Mouse (Mus musculus): ENCODE data around the gene Plxna1. TPM values are rescaled to one million over a fixed set of nuclear protein-coding genes. Genes with fewer than 3 reads are reported as not detected.

Plxna1 gene
- 31.5 and 33.4 TPM in 2 replicates for polyA plus RNA-seq (2016; fragmentation: Nextera tagmentation; extraction: Ambion mirVana)

DNA sequence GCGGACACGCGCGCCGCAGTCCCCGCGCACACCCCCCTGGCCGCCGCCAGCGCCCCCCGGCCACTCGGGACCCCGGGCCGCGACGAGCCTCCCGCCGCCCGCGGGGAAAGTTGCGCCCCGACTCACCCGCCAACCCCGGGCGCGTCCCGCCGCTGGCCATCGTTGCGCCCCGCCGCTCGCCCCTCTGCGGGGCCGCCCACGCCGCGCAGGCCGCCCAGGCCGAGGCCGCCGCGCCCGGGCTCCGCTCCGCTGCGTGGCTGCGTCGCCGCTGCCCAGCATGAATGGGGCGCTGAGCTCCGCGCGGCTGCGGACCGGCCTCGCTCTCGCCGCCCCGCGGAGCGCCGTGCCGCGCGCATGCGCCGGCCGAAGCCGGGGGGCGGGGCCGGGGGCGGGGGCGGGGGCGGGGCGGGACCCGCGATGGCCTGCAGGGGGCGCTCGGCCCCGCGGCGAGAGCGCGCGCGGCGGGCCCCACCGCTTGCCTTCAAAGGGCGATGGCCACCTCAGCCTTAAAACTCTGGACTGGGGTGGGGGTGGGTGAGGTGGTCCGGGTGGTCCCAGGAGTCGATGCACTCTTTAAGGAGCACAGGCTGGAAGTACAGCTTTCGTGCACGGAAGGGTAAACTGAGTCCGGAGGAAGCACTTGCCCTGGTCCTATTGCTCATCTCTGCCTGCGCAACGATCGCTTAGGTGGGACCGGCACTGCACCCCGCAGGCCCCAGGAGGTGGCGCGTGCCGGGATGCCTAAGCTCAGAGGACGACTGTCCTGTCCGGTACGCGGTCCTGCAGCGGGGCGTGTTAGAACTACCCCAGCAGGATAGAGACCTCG, at the start of gene Plxna1:
Gene Plxna1, minus strand, starts transcription at position 340 of the 826 bp plus-strand sequence.
- Histone ChIP-seq H3K27me3 (peaks cover 15% of the 10 kb centered on the region), H3K4me2 (peak within 1 kb of the TSS; percentile 90), H3K4me3 (replicated peaks) (peak within 1 kb of the TSS; percentile 98), H3K9me3 (peaks cover 2% of the 10 kb centered on the region; the same call in 1 of the 2 replicates), H3K4me1 (replicated peaks) (peaks cover 29% of the 10 kb centered on the region), H3K36me3 (peaks cover under 1% of the 10 kb centered on the region; the same call in 1 of the 2 replicates), H3K27ac (peak within 1 kb of the TSS; percentile 77), H3K9ac (replicated peaks) (peak within 1 kb of the TSS; percentile 98)
- ATAC-seq (ENCODE audit: insufficient number of reproducible peaks, insufficient read depth, low FRiP score, low TSS enrichment, low read depth) = peak; percentile 71
- WGBS = 1% methylated on average over 99 of the region's 110 CpGs

DNA sequence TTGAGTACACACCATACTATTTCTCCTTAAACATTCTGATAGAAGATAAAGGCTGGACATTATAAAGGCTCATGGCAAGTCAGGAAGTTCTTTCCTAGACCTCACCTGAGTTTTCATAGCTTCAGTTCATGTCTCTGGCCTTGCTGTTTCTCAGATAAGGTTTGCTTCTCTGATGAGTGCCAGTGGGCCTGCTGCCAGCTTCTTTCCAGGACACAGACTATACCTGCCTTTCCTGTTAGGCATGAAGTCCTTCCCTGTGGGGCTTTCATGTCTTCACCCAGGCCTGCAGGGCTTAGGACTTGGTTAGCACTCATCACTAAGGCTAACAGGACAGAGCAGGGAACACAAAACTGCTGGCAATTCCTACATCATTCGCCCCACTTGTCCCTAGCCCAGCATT, 46.6 kb upstream of the Plxna1 start:
- Histone ChIP-seq H3K27me3 (0 out of 2 replicates have a peak, but pooled peaks cover 5% of the 10 kb centered on the region), H3K36me3 (no peaks in the 10 kb centered on the region), H3K9ac (replicated peaks) (no peak overlapping the region), H3K9me3 (no peaks in the 10 kb centered on the region), H3K4me1 (replicated peaks) (peaks cover 5% of the 10 kb centered on the region), H3K27ac (no peak overlapping the region), H3K4me3 (replicated peaks) (no peak overlapping the region), H3K4me2 (no peak overlapping the region)
- no peak for ATAC-seq (ENCODE audit: insufficient number of reproducible peaks, insufficient read depth, low FRiP score, low TSS enrichment, low read depth)
- WGBS = 81% methylated on average over 1 of the region's 1 CpGs

DNA sequence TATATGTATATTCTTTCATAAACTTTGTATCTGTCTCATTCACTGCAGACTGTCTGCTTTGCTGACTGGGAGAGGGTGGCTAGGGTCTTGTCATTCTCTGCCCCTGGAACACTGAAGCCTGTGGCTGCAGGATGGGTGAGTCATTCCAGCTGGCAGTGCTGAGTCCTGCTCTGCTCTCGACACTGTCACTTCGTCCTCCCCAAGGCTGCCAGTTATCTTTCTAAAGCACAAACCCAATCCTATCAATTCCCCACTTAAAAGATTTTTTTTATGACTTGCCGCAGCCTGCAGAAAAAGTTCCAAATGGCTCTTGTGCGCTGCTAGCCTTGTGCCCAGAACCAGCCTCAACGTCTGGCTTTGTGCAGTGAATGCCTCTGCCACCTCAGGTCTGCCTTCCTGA, 45.8 kb upstream of the Plxna1 start:
- Histone ChIP-seq H3K4me2 (no peak overlapping the region), H3K4me3 (replicated peaks) (no peak overlapping the region), H3K4me1 (replicated peaks) (peaks cover 11% of the 10 kb centered on the region), H3K36me3 (no peaks in the 10 kb centered on the region), H3K9ac (replicated peaks) (no peak overlapping the region), H3K27ac (no peak overlapping the region), H3K27me3 (0 out of 2 replicates have a peak, but pooled peaks cover 5% of the 10 kb centered on the region), H3K9me3 (no peaks in the 10 kb centered on the region)
- WGBS = 78% methylated on average over 5 of the region's 5 CpGs
- ATAC-seq (ENCODE audit: insufficient number of reproducible peaks, insufficient read depth, low FRiP score, low TSS enrichment, low read depth) = no peak

DNA sequence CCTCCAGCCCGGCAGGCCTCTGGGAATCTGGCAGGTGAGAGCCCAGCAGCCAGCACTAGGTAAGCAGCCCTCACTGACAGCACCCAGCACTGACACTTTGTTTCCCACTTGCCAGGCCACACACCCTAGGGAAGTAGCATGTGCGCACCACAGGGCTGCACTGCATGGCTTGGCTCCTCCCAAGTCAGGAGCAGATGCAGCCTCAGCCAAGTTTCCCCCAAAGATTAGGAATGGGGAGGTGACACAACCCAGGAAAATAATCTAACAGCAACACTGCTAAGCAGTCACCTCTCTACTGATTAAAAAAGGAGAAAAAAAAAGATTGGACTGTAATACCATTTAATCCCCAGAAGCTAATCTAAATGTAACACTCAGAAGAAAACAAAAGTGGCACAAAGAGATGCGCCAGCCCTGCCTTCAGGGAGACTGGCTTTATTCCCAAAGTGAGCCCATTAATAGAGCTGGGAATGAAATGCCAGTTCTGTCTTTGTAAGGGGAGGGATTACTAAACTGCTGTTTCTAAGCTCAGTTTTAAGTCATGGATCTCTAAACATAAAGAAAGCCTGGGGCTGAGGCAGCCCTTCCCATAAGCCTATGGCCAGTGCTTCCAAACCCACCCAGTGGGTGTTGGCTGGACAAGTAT, 44.9 kb upstream of the Plxna1 start:
- Histone ChIP-seq H3K9me3 (no peaks in the 10 kb centered on the region), H3K4me1 (replicated peaks) (peaks cover 11% of the 10 kb centered on the region), H3K4me3 (replicated peaks) (no peak overlapping the region), H3K9ac (replicated peaks) (no peak overlapping the region), H3K27ac (no peak overlapping the region), H3K36me3 (no peaks in the 10 kb centered on the region), H3K4me2 (no peak overlapping the region), H3K27me3 (0 out of 2 replicates have a peak, but pooled peaks cover 5% of the 10 kb centered on the region)
- WGBS = 80% methylated on average over 3 of the region's 3 CpGs
- no peak for ATAC-seq (ENCODE audit: insufficient number of reproducible peaks, insufficient read depth, low FRiP score, low TSS enrichment, low read depth)

DNA sequence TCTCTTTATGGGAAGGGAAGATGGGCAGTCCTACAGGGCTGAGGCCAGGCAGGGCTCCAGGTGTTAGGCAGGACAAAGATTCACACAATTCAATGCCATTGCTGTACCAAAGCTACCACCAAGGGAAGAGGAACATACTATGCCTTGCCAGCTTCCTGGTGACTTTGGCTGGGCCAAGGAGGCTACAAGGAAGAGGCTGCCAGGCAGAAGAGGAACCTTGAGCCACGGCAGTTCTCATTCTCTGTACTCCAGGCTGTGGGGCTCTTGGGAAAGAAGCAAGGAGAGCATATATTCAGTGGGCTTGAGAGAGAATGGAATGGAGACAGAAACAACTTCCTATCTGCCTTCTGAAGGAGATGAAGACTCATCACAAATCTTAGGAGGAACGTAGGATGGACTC, 42.5 kb upstream of the Plxna1 start:
- WGBS = 79% methylated on average over 2 of the region's 2 CpGs
- H3K4me3 ChIP-seq (replicated peaks) = no peak overlapping the region
- no peaks in the 10 kb centered on the region for H3K9me3 ChIP-seq
- no peaks in the 10 kb centered on the region for H3K36me3 ChIP-seq
- no peak overlapping the region for H3K4me2 ChIP-seq
- H3K9ac ChIP-seq (replicated peaks) = no peak overlapping the region
- H3K27me3 ChIP-seq = no peaks in the 10 kb centered on the region
- H3K4me1 ChIP-seq (replicated peaks) = peaks cover 11% of the 10 kb centered on the region
- H3K27ac ChIP-seq = no peak overlapping the region
- no peak for ATAC-seq (ENCODE audit: insufficient number of reproducible peaks, insufficient read depth, low FRiP score, low TSS enrichment, low read depth)

DNA sequence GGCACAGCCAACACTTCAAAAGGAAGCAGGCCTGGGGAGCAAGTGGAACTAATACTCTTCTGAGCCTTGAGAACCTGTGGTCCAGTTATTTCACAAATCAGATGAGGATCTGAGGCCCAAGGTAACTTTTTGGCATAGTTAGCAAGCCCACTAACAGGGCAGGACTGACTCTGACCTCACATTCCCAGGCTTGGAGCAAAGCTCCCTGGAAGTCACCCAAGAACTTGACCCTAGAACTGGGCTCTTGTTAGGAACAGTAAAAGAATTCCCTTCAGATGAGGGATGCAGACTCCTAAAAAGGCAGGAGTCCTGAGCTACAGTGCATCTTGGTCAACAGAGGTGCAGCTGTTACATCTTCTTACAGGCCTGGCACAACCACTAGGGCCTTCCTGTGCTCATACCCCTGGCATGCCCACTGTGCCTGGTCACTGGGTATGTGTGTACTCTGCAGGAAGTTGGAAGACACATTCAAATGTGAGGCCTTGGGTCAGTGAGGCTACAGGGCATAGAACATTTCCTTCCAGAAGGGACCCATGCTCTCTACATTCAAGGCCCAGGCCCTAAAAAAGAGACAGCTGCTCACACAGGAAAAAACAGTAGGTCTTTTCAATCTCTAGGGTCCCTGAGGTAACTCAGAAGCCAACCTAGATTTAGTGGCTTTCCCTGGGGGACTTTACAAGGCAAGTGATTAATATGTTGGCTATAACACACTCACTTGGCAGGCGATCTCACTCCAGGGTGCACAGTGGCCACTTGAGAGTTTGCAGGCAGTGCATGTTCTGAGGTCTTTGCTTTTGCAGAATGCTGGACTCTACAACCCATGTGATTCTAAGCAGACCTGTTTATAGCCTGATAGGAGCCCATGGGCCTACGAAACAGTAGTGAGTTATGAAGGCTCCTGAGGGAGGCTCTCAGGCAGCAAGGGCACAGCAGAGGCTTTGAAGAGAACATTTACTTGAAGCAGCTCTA, 41.1 kb upstream of the Plxna1 start:
- H3K4me3 ChIP-seq (replicated peaks) = no peak overlapping the region
- ATAC-seq (ENCODE audit: insufficient number of reproducible peaks, insufficient read depth, low FRiP score, low TSS enrichment, low read depth) = no peak
- H3K36me3 ChIP-seq = no peaks in the 10 kb centered on the region
- 51% methylated on average over 2 of the region's 2 CpGs for WGBS
- H3K27me3 ChIP-seq = no peaks in the 10 kb centered on the region
- no peak overlapping the region for H3K27ac ChIP-seq
- H3K4me2 ChIP-seq = no peak overlapping the region
- H3K4me1 ChIP-seq (replicated peaks) = peaks cover 11% of the 10 kb centered on the region
- no peaks in the 10 kb centered on the region for H3K9me3 ChIP-seq
- no peak overlapping the region for H3K9ac ChIP-seq (replicated peaks)

DNA sequence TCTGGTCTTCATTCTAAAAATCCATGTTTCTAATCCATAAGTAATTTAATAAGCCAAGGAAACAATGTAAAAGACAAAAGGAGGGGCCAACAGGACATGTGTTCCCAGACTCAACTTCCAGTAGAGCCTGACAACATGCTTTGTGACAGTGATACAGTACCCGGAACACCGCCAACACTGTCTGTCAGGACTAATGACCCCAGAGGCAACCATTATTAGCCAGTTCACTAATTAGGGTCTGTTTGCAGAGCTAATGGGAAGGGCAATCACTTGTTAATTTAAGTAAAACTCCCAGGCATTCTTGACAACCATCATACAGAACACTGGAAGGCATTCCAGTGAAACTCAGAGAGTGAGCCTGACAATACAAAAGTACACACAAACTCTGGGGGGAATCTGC, 40.0 kb upstream of the Plxna1 start:
- no peaks in the 10 kb centered on the region for H3K36me3 ChIP-seq
- ATAC-seq (ENCODE audit: insufficient number of reproducible peaks, insufficient read depth, low FRiP score, low TSS enrichment, low read depth) = no peak
- no peaks in the 10 kb centered on the region for H3K9me3 ChIP-seq
- H3K4me2 ChIP-seq = no peak overlapping the region
- peaks cover 11% of the 10 kb centered on the region for H3K4me1 ChIP-seq (replicated peaks)
- H3K27ac ChIP-seq = no peak overlapping the region
- H3K4me3 ChIP-seq (replicated peaks) = no peak overlapping the region
- H3K9ac ChIP-seq (replicated peaks) = no peak overlapping the region
- H3K27me3 ChIP-seq = no peaks in the 10 kb centered on the region
- 76% methylated on average over 2 of the region's 2 CpGs for WGBS

DNA sequence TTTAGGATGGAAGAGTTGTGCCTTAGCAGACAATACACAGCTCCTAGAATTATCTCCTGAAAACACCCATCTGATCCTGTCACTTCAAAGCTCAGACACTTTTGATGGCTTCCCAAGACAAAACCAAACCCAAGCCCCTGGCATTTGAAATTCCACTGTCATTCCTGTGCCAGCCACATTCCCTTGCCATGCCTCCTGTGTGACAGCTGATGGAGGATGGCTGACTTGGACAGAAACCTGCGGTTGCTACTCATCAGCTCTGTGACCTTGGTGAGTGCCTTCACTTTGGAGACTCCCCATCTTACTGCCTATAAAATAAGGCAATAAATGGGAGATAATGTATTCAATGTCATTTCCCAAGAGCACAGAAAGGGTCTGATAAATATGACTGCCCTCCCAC, 37.1 kb upstream of the Plxna1 start:
- Histone ChIP-seq H3K4me2 (no peak overlapping the region), H3K27ac (no peak overlapping the region), H3K4me3 (replicated peaks) (no peak overlapping the region), H3K27me3 (no peaks in the 10 kb centered on the region), H3K9me3 (no peaks in the 10 kb centered on the region), H3K36me3 (no peaks in the 10 kb centered on the region), H3K4me1 (replicated peaks) (peaks cover 11% of the 10 kb centered on the region), H3K9ac (replicated peaks) (no peak overlapping the region)
- no peak for ATAC-seq (ENCODE audit: insufficient number of reproducible peaks, insufficient read depth, low FRiP score, low TSS enrichment, low read depth)
- 79% methylated on average over 1 of the region's 1 CpGs for WGBS

GRCm38 (mm10) chr6:89397919-89398318, 35.5 kb upstream of the Plxna1 start:
- 86% methylated on average over 4 of the region's 4 CpGs for WGBS

GRCm38 (mm10) chr6:89393820-89394219, 31.4 kb upstream of the Plxna1 start:
- no peaks in the 10 kb centered on the region for H3K36me3 ChIP-seq
- no peak for ATAC-seq (ENCODE audit: insufficient number of reproducible peaks, insufficient read depth, low FRiP score, low TSS enrichment, low read depth)
- no peaks in the 10 kb centered on the region for H3K9me3 ChIP-seq
- no peak overlapping the region for H3K4me2 ChIP-seq
- H3K27ac ChIP-seq = no peak overlapping the region
- WGBS = 91% methylated on average over 2 of the region's 2 CpGs
- no peaks in the 10 kb centered on the region for H3K27me3 ChIP-seq
- no peak overlapping the region for H3K4me3 ChIP-seq (replicated peaks)
- H3K4me1 ChIP-seq (replicated peaks) = no peaks in the 10 kb centered on the region
- H3K9ac ChIP-seq (replicated peaks) = no peak overlapping the region

More at GRCm38 (mm10) chr6:89397919-89398318, 35.5 kb upstream of the Plxna1 start:
- H3K27me3 ChIP-seq = no peaks in the 10 kb centered on the region
- ATAC-seq (ENCODE audit: insufficient number of reproducible peaks, insufficient read depth, low FRiP score, low TSS enrichment, low read depth) = no peak
- H3K4me1 ChIP-seq (replicated peaks) = no peaks in the 10 kb centered on the region
- no peaks in the 10 kb centered on the region for H3K9me3 ChIP-seq
- no peak overlapping the region for H3K4me2 ChIP-seq
- no peak overlapping the region for H3K9ac ChIP-seq (replicated peaks)
- no peaks in the 10 kb centered on the region for H3K36me3 ChIP-seq
- H3K27ac ChIP-seq = no peak overlapping the region
- no peak overlapping the region for H3K4me3 ChIP-seq (replicated peaks)

DNA sequence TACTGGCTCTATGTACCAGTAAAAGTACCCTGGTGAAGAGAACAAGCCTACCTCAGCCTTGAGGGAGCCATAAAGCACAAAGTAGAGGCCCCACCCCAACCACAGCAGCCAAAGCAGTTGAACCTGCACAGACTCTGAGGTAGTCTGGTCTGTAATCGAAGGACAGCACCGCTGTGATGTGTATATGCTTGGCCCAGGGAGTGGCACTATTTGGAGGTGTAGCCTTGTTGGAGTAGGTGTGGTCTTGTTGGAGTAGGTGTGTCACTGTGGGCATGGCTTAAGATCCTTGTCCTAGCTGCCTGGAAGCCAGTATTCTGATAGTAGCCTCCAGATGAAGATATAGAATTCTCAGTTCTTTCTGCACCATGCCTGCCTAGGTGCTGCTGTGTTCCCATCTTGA, 29.8 kb upstream of the Plxna1 start:
- H3K4me2 ChIP-seq = no peak overlapping the region
- no peaks in the 10 kb centered on the region for H3K36me3 ChIP-seq
- WGBS = 83% methylated on average over 2 of the region's 2 CpGs
- H3K9me3 ChIP-seq = no peaks in the 10 kb centered on the region
- no peaks in the 10 kb centered on the region for H3K4me1 ChIP-seq (replicated peaks)
- no peaks in the 10 kb centered on the region for H3K27me3 ChIP-seq
- H3K9ac ChIP-seq (replicated peaks) = no peak overlapping the region
- no peak overlapping the region for H3K27ac ChIP-seq
- no peak overlapping the region for H3K4me3 ChIP-seq (replicated peaks)
- no peak for ATAC-seq (ENCODE audit: insufficient number of reproducible peaks, insufficient read depth, low FRiP score, low TSS enrichment, low read depth)
